Mouse (Mus musculus) cerebellum, adult 2 months (tissue): ENCODE results near the gene 2010300C02Rik. TPM values are rescaled to one million over a fixed set of nuclear protein-coding genes. Genes with fewer than 3 reads are reported as not detected.
"Not testable (repeated sequence)": the region's sequence is repeated elsewhere in the genome, so short reads cannot be mapped to it uniquely, and the experiment has no call there.

ENCODE experiments used
- DNase-seq, 2 experiments: peaks; one replicate each; pipeline ENCODE4 v3.0.0; 2021
- H3K27ac ChIP-seq: fragments of 200-500 bp; 2 replicates; pipeline ENCODE4 v1.5.1; 2012; ENCODE audit warnings: low read length, control low read depth, inconsistent platforms; ENCODE audit not compliant: insufficient read depth
- H3K27me3 ChIP-seq: fragments of 200-500 bp; 2 replicates; pipeline ENCODE4 v1.6.1; 2012; ENCODE audit warnings: inconsistent platforms, mild to moderate bottlenecking, low read length, moderate library complexity; ENCODE audit not compliant: control insufficient read depth, insufficient read depth
- H3K4me1 ChIP-seq: fragments of 200-500 bp; 2 replicates; pipeline ENCODE4 v1.6.1; 2011; ENCODE audit warnings: low read length; ENCODE audit not compliant: control insufficient read depth, insufficient read depth
- H3K4me3 ChIP-seq: fragments of 200-500 bp; replicated peaks from 2 replicates; pipeline ENCODE3; 2011; ENCODE audit warnings: mild to moderate bottlenecking, low read depth, low read length, control low read depth; ENCODE audit not compliant: insufficient read depth
- CTCF ChIP-seq: fragments of 200-500 bp; IDR thresholded peaks from 2 replicates; pipeline ENCODE4 v1.5.1; 2011; ENCODE audit warnings: low read depth, mild to moderate bottlenecking, control low read depth, low read length, moderate library complexity, borderline replicate concordance; ENCODE audit not compliant: insufficient read depth
- POLR2A ChIP-seq: fragments of 200-500 bp; IDR thresholded peaks from 2 replicates; pipeline ENCODE4 v1.6.1; 2011; ENCODE audit warnings: low read length, control low read depth, borderline replicate concordance; ENCODE audit not compliant: insufficient read depth
- WGBS: fragments of 180-500 bp; shearing (Covaris S2); methylation state at CpG from one replicate; pipeline ENCODE4 v1.1.7; 2018; 5-methylcytosine and 5-hydroxymethylcytosine counted together
- polyA plus RNA-seq: library from polyadenylated mRNA; depleted of rRNA; stranded (reverse); fragments of >200 nt; gene quantifications from 2 replicates; pipeline ENCODE4 v1.2.3, GENCODE M21; 2012

2010300C02Rik gene
- polyA plus RNA-seq, 1 experiment = 21.7 TPM

DNA sequence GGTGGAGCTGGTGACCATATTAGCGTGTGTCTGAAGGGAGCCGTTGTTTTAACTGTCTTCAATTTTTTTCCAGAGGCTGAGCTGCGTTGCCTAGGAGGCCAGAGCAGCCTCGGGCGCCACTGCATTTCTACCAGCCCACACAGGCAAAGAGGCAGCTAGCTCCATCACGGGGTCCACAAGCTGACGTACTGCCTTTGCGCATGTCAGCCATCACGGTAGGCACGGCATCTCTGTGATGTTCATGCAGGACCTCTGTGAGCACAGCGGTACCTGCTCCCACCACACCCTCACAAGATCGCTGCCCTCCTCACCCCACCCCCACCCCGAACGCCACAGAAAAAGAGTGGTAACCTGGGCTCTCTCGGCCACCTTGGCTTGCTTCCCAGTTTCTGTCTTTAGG is 105.8 kb downstream of the 2010300C02Rik start:
- H3K4me1 ChIP-seq = no peaks in the 10 kb centered on the region
- peak in 1 of 2 experiments; percentile 14 for DNase-seq
- H3K27ac ChIP-seq = no peak overlapping the region
- no peak for TF ChIP-seq POLR2A
- no peak for TF ChIP-seq CTCF
- H3K27me3 ChIP-seq = no peaks in the 10 kb centered on the region
- 57% methylated on average over 15 of the region's 15 CpGs for WGBS
- H3K4me3 ChIP-seq = peak overlapping the region; percentile 30

GRCm38 (mm10) chr1:37611032-37611431 is 108.9 kb downstream of the 2010300C02Rik start:
- WGBS = 68% methylated on average over 6 of the region's 6 CpGs
- TF ChIP-seq POLR2A (no peak), CTCF (no peak)

DNA sequence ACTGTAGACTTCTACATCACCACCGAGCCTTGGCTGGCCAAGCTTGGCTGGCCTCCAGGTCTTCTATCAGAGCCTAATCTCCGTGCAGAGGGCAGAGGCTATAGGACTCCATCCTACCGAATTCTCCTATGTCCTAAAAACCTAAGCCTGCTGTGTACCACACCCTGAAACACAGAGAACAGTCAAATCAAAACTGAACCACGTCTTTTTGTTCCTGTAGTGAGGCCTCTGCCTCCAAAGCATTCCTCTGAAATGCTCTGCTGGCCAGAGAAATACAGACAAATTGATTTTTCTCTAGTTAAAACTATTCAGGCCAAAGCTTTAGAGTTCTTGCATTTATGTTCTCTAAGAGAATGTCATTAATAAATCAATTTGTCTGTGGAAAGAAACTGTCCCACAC is 109.6 kb downstream of the 2010300C02Rik start:
- H3K27me3 ChIP-seq = no peaks in the 10 kb centered on the region
- H3K27ac ChIP-seq = no peak overlapping the region
- 44% methylated on average over 4 of the region's 4 CpGs for WGBS
- DNase-seq = no peak
- H3K4me1 ChIP-seq = no peaks in the 10 kb centered on the region
- no peak for TF ChIP-seq POLR2A
- TF ChIP-seq CTCF = no peak
- H3K4me3 ChIP-seq = no peak overlapping the region

More at GRCm38 (mm10) chr1:37611032-37611431, 108.9 kb downstream of the 2010300C02Rik start:
- DNase-seq = no peak
- H3K27me3 ChIP-seq = no peaks in the 10 kb centered on the region
- H3K4me1 ChIP-seq = no peaks in the 10 kb centered on the region
- no peak overlapping the region for H3K4me3 ChIP-seq
- no peak overlapping the region for H3K27ac ChIP-seq

- H3K4me3 ChIP-seq, DNase-seq, H3K4me1 ChIP-seq, H3K27ac ChIP-seq, H3K27me3 ChIP-seq: not testable (repeated sequence)
- 88% methylated on average over 4 of the region's 5 CpGs for WGBS
Observed at GRCm38 (mm10) chr1:37605694-37606093, 114.2 kb downstream of the 2010300C02Rik start.

GRCm38 (mm10) chr1:37603206-37603605 is 116.7 kb downstream of the 2010300C02Rik start:
- no peaks in the 10 kb centered on the region for H3K27me3 ChIP-seq
- DNase-seq = no peak
- TF ChIP-seq CTCF (no peak), POLR2A (no peak)
- WGBS = 91% methylated on average over 10 of the region's 10 CpGs
- no peaks in the 10 kb centered on the region for H3K4me1 ChIP-seq
- H3K27ac ChIP-seq = no peak overlapping the region
- no peak overlapping the region for H3K4me3 ChIP-seq

GRCm38 (mm10) chr1:37602268-37602667 is 117.6 kb downstream of the 2010300C02Rik start:
- no peak for DNase-seq
- WGBS = 92% methylated on average over 4 of the region's 4 CpGs

DNA sequence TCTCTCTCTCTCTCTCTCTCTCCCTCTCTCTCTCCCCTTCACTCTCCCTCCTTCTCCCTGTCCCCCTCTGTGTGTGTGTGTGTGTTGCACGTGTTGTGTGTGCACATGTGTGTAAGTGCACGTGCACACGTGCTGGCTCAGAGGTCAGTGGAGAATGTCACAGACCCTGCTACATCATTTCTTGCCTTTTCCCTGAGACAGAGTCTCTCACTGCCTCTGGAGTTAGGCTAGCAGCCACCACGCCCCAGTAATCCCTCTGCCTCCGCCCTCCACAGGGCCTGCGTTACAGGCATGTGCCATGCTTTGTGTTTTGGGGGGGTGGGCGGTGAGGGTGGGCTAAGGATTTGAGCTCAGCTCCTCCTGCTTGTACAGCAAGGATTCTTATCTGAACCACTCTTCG is 118.4 kb downstream of the 2010300C02Rik start:
- 86% methylated on average over 8 of the region's 8 CpGs for WGBS
- Histone ChIP-seq H3K4me3 (no peak overlapping the region), H3K27me3 (no peaks in the 10 kb centered on the region), H3K4me1 (no peaks in the 10 kb centered on the region), H3K27ac (no peak overlapping the region)
- DNase-seq = no peak
- TF ChIP-seq POLR2A = no peak
- TF ChIP-seq CTCF = no peak

More at GRCm38 (mm10) chr1:37602268-37602667, 117.6 kb downstream of the 2010300C02Rik start:
- no peak for TF ChIP-seq POLR2A
- TF ChIP-seq CTCF = no peak
- Histone ChIP-seq H3K4me3 (no peak overlapping the region), H3K27ac (no peak overlapping the region), H3K27me3 (no peaks in the 10 kb centered on the region), H3K4me1 (no peaks in the 10 kb centered on the region)

GRCm38 (mm10) chr1:37600640-37601175 is 119.2 kb downstream of the 2010300C02Rik start:
- no peak for TF ChIP-seq POLR2A
- no peak for TF ChIP-seq CTCF
- 78% methylated on average over 9 of the region's 9 CpGs for WGBS

More at GRCm38 (mm10) chr1:37600640-37601175, 119.2 kb downstream of the 2010300C02Rik start:
- Histone ChIP-seq H3K27me3 (no peaks in the 10 kb centered on the region), H3K4me1 (no peaks in the 10 kb centered on the region), H3K27ac (no peak overlapping the region), H3K4me3 (no peak overlapping the region)
- no peak for DNase-seq
